Mouse (Mus musculus): ENCODE measurements around the gene Pde7b. TPM values are rescaled to one million over a fixed set of nuclear protein-coding genes. Genes with fewer than 3 reads are reported as not detected.

Pde7b gene
- polyA plus RNA-seq, 1 experiment from 2014 or later, result 2.3 TPM

DNA sequence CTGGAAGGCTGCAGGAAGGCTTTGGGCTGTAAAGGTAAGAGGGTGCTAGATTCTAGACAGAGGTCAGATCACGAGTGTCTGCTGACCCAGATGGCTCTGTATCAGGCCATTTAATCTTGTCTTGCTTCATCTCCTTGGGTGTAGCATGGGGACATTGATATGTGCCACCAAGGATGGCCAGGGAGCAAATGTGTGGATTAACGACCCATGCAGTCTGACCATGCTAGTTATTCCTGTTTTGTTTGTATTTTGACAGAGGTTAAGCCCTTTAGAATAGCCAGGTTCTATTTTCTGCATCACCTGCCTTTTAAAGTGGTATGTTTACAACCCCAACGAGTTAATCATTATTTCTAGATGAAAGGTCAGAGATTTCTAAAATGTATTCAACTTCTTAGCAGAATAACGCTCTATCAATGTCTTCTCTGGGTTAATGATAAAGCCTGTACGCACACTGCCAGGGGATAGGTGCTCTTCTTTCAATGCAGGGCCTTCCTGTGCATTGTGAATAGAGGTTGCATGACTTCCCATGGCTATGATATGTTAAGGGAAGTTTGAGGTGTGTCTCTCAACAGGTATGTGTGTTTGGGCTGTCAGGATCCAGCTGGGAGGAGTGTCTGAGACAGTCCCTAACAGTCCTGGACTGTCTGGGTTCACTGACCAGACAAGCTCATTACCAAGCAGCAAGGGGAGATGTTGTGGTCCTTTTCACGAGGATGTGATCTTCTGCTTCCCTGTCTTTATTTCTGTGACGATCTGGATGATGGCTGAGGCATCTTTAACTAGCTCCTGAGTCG, 103.0 kb downstream of the Pde7b start:
- Histone ChIP-seq H3K4me3 (ENCODE audit: low read depth, low read length) (no peak overlapping the region), H3K27ac (ENCODE audit: low read length) (no peak overlapping the region), H3K9me3 (replicated peaks; ENCODE audit: control insufficient read depth, low read length, poor library complexity, severe bottlenecking) (no peaks in the 10 kb centered on the region), H3K9ac (ENCODE audit: low read depth, low read length) (no peak overlapping the region), H3K27me3 (ENCODE audit: control insufficient read depth, insufficient read depth, low read depth, low read length) (no peaks in the 10 kb centered on the region), H3K4me2 (ENCODE audit: low read length) (no peak overlapping the region), H3K4me1 (ENCODE audit: control insufficient read depth, insufficient read depth, low read length) (no peaks in the 10 kb centered on the region), H3K36me3 (ENCODE audit: control insufficient read depth, insufficient read depth, low read length) (no peaks in the 10 kb centered on the region)
- ATAC-seq, result no peak
- 79% methylated on average over 8 of the region's 8 CpGs for WGBS

DNA sequence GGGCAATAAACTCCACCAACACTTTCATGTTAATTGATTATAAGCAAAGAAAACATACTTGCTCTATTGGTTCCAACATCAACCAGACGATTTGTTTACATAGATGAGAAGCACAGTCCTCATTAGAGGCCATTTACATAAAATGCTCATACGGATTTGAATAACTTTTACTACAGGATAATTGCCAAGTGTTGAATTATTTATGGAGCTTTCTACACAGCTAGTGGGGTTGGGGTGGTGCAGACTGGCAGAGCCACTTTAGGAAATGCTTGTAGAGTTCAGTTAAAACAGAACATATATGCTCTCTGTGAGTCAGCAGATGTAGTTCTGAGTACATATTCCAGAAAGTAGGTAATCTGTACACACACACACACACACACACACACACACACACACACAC, 118.9 kb downstream of the Pde7b start:
- H3K9me3 ChIP-seq (replicated peaks; ENCODE audit: control insufficient read depth, low read length, poor library complexity, severe bottlenecking), result no peaks in the 10 kb centered on the region
- no peak overlapping the region for H3K27ac ChIP-seq (ENCODE audit: low read length)
- no peaks in the 10 kb centered on the region for H3K4me1 ChIP-seq (ENCODE audit: control insufficient read depth, insufficient read depth, low read length)
- H3K36me3 ChIP-seq (ENCODE audit: control insufficient read depth, insufficient read depth, low read length), result no peaks in the 10 kb centered on the region
- H3K27me3 ChIP-seq (ENCODE audit: control insufficient read depth, insufficient read depth, low read depth, low read length), result no peaks in the 10 kb centered on the region
- H3K4me3 ChIP-seq (ENCODE audit: low read depth, low read length), result no peak overlapping the region
- peak; percentile 21; the same call in 1 of the 2 replicates for ATAC-seq
- WGBS, result 54% methylated on average over 2 of the region's 2 CpGs
- H3K9ac ChIP-seq (ENCODE audit: low read depth, low read length), result no peak overlapping the region
- no peak overlapping the region for H3K4me2 ChIP-seq (ENCODE audit: low read length)

DNA sequence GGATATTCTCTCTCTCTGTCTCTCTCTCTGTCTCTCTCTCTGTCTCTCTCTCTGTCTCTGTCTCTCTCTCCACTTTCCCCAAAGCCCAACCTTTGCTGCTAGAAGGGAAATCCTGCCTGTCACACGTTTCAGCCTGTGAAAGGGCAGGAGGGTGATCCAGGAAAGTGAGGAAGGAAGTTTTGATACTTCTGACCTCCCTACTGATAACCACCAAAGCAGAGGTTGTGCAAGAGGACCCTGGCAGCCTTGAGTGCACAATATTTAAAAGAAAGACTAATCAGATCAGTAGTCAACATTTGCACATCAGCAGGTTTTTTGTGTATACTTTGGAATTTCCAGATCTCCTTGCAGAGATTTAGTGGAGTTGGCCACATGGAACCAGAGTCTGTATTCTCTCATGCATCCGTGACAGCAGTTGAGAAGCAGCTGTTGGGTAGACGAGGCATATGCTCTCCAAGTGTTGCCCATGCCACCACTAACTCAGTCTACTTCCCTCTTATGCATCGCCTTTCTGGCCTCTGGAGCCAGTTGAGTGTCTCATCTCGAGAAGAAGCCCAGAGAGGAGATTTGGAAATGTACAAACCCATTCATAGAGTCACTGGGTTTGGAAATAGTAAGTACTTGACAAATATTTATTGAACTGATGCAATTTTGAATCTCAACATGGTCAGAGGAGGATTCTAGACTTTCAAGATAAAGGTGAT, 129.6 kb downstream of the Pde7b start:
- H3K4me3 ChIP-seq (ENCODE audit: low read depth, low read length), result no peak overlapping the region
- H3K4me2 ChIP-seq (ENCODE audit: low read length), result no peak overlapping the region
- H3K9ac ChIP-seq (ENCODE audit: low read depth, low read length), result no peak overlapping the region
- H3K36me3 ChIP-seq (ENCODE audit: control insufficient read depth, insufficient read depth, low read length), result no peaks in the 10 kb centered on the region
- no peak overlapping the region for H3K27ac ChIP-seq (ENCODE audit: low read length)
- no peaks in the 10 kb centered on the region for H3K27me3 ChIP-seq (ENCODE audit: control insufficient read depth, insufficient read depth, low read depth, low read length)
- 76% methylated on average over 5 of the region's 5 CpGs for whole genome bisulfite sequencing
- no peak for ATAC-seq
- no peaks in the 10 kb centered on the region for H3K4me1 ChIP-seq (ENCODE audit: control insufficient read depth, insufficient read depth, low read length)
- H3K9me3 ChIP-seq (replicated peaks; ENCODE audit: control insufficient read depth, low read length, poor library complexity, severe bottlenecking), result no peaks in the 10 kb centered on the region

DNA sequence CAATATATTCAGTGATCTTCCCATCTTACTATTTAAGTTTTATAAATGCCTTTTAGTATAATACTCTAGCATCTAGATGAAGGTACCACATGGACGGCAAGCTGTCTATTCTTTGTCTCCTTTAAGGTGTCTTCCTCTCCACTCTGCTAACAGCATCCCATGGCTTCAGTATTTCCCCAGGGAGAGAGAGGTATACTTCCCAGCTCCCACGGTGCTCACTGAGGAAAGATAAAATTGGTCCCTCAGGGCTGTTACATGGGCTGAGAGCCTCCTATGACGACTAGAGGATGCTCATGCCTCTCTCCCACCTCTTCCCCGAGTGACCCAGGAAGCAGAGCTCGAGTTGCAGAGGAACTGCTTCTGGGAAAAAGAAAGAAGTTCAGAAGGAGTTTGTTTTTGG, 130.9 kb downstream of the Pde7b start:
- Histone ChIP-seq H3K4me1 (ENCODE audit: control insufficient read depth, insufficient read depth, low read length) (no peaks in the 10 kb centered on the region), H3K4me3 (ENCODE audit: low read depth, low read length) (no peak overlapping the region), H3K9me3 (replicated peaks; ENCODE audit: control insufficient read depth, low read length, poor library complexity, severe bottlenecking) (no peaks in the 10 kb centered on the region), H3K36me3 (ENCODE audit: control insufficient read depth, insufficient read depth, low read length) (no peaks in the 10 kb centered on the region), H3K9ac (ENCODE audit: low read depth, low read length) (no peak overlapping the region), H3K27ac (ENCODE audit: low read length) (no peak overlapping the region), H3K27me3 (ENCODE audit: control insufficient read depth, insufficient read depth, low read depth, low read length) (no peaks in the 10 kb centered on the region), H3K4me2 (ENCODE audit: low read length) (no peak overlapping the region)
- 69% methylated on average over 5 of the region's 5 CpGs for WGBS
- ATAC-seq, result no peak

DNA sequence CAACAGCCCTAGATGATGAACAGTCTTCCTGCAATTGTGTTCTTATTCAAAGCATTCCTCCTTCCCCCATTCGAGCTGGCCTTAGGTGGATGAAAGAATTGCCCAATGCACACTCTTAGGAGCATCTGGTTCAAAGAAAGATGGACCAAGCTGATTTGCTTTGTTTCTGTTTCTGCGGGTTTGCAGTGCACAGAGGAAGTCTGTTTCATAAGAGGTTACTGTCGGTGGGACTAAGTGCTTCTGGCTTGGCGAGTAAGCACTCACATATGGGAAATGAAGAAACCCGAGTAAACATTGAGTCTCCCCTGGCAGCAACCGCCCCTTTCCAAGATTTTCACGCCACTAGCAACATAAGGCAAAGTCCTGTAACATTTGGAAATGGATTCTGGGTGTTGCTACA, 134.8 kb downstream of the Pde7b start:
- Histone ChIP-seq H3K4me2 (ENCODE audit: low read length) (no peak overlapping the region), H3K9me3 (replicated peaks; ENCODE audit: control insufficient read depth, low read length, poor library complexity, severe bottlenecking) (no peaks in the 10 kb centered on the region), H3K27me3 (ENCODE audit: control insufficient read depth, insufficient read depth, low read depth, low read length) (no peaks in the 10 kb centered on the region), H3K9ac (ENCODE audit: low read depth, low read length) (no peak overlapping the region), H3K4me3 (ENCODE audit: low read depth, low read length) (no peak overlapping the region), H3K27ac (ENCODE audit: low read length) (no peak overlapping the region), H3K36me3 (ENCODE audit: control insufficient read depth, insufficient read depth, low read length) (no peaks in the 10 kb centered on the region), H3K4me1 (ENCODE audit: control insufficient read depth, insufficient read depth, low read length) (no peaks in the 10 kb centered on the region)
- no peak for ATAC-seq
- 77% methylated on average over 7 of the region's 7 CpGs for WGBS

DNA sequence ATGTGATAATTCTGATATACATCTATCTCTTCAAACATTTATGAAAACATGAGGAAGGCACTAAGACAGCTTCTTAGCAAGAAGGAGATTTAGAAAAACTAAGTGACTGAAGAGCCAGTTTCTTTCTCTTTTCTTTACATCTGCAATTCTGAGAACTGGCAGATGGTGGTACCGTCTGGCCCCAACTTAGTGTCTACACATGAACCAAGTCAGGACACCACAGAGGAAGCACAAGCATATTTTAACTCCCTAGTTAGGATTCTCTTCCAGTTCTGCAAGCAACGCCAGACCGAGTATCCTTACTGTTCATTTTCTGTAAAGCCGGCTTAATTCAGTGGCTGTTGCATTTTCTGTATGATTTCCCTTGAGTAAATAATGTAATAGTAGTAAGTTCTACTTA, 138.9 kb downstream of the Pde7b start:
- no peak for ATAC-seq
- Histone ChIP-seq H3K4me2 (ENCODE audit: low read length) (no peak overlapping the region), H3K9ac (ENCODE audit: low read depth, low read length) (no peak overlapping the region), H3K4me3 (ENCODE audit: low read depth, low read length) (no peak overlapping the region), H3K27me3 (ENCODE audit: control insufficient read depth, insufficient read depth, low read depth, low read length) (no peaks in the 10 kb centered on the region), H3K27ac (ENCODE audit: low read length) (no peak overlapping the region), H3K4me1 (ENCODE audit: control insufficient read depth, insufficient read depth, low read length) (no peaks in the 10 kb centered on the region), H3K36me3 (ENCODE audit: control insufficient read depth, insufficient read depth, low read length) (no peaks in the 10 kb centered on the region), H3K9me3 (replicated peaks; ENCODE audit: control insufficient read depth, low read length, poor library complexity, severe bottlenecking) (no peaks in the 10 kb centered on the region)
- 87% methylated on average over 4 of the region's 4 CpGs for WGBS

DNA sequence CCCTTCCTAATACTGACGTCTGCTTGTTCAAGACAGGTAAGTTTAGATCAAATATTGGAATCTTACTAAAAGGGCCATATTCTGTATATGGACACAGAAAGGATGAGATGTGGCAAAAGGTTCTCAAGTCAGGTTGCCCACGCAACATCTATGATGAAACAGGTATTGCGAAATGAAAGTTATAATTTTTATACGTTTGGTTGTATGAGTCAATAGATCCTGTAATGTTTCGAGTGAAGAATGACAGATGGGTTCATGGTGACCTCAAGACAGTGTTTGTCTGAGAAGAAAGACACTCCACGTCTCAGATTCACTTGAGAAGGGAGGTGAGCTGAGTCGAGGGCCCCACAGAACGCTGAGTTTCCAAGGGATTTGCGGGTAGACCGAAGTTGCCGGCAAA, 149.9 kb downstream of the Pde7b start:
- peaks cover 3% of the 10 kb centered on the region; the same call in 1 of the 2 replicates for H3K4me1 ChIP-seq (ENCODE audit: control insufficient read depth, insufficient read depth, low read length)
- no peak for ATAC-seq
- no peak overlapping the region for H3K4me3 ChIP-seq (ENCODE audit: low read depth, low read length)
- H3K27me3 ChIP-seq (ENCODE audit: control insufficient read depth, insufficient read depth, low read depth, low read length), result no peaks in the 10 kb centered on the region
- no peaks in the 10 kb centered on the region for H3K36me3 ChIP-seq (ENCODE audit: control insufficient read depth, insufficient read depth, low read length)
- H3K9me3 ChIP-seq (replicated peaks; ENCODE audit: control insufficient read depth, low read length, poor library complexity, severe bottlenecking), result no peaks in the 10 kb centered on the region
- no peak overlapping the region for H3K27ac ChIP-seq (ENCODE audit: low read length)
- H3K9ac ChIP-seq (ENCODE audit: low read depth, low read length), result no peak overlapping the region
- no peak overlapping the region for H3K4me2 ChIP-seq (ENCODE audit: low read length)
- 96% methylated on average over 11 of the region's 11 CpGs for WGBS

DNA sequence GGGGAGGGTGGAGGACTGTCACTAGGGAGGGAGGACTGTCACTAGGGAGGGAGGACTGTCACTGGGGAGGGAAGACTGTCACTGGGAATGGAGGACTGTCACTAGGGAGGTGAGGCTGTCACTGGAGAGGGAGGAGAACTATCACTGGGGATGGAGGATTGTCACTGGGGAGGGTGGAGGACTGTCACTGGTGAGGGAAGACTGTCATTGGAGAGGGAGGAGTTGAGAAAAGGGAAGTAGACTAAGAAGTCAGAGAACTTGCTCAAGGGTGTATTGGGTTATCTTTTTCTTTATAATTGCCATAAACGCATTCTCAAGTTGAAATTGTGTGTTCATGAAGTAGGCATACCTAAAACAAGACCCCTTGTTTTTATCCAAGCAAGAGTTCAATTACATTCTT, 150.5 kb downstream of the Pde7b start:
- no peaks in the 10 kb centered on the region for H3K9me3 ChIP-seq (replicated peaks; ENCODE audit: control insufficient read depth, low read length, poor library complexity, severe bottlenecking)
- H3K4me2 ChIP-seq (ENCODE audit: low read length), result no peak overlapping the region
- H3K36me3 ChIP-seq (ENCODE audit: control insufficient read depth, insufficient read depth, low read length), result no peaks in the 10 kb centered on the region
- H3K27me3 ChIP-seq (ENCODE audit: control insufficient read depth, insufficient read depth, low read depth, low read length), result no peaks in the 10 kb centered on the region
- H3K4me1 ChIP-seq (ENCODE audit: control insufficient read depth, insufficient read depth, low read length), result peaks cover 3% of the 10 kb centered on the region; the same call in 1 of the 2 replicates
- H3K27ac ChIP-seq (ENCODE audit: low read length), result no peak overlapping the region
- no peak overlapping the region for H3K9ac ChIP-seq (ENCODE audit: low read depth, low read length)
- ATAC-seq, result no peak
- H3K4me3 ChIP-seq (ENCODE audit: low read depth, low read length), result no peak overlapping the region
- WGBS, result 96% methylated on average over 1 of the region's 1 CpGs

DNA sequence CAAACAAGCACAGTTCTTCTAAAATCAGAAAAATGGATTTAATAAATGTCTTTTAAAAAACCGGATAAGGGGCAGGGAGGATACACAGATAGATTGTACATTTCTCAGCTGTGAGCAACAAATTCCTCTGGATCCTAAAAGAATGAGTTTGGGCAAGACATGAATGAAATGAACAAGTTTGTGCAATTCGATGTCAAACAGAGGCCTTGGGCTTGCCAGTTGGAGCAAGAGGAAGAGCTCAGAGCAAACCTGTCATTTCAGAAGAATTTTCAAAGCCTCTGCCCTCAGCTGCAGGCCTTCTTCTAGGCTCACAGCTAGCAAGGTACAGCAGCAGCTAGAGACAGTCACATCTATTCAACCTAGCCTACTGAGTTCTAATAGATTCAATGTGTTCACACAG, 153.4 kb downstream of the Pde7b start:
- Histone ChIP-seq H3K9me3 (replicated peaks; ENCODE audit: control insufficient read depth, low read length, poor library complexity, severe bottlenecking) (no peaks in the 10 kb centered on the region), H3K27ac (ENCODE audit: low read length) (no peak overlapping the region), H3K4me1 (ENCODE audit: control insufficient read depth, insufficient read depth, low read length) (peaks cover 3% of the 10 kb centered on the region; the same call in 1 of the 2 replicates), H3K27me3 (ENCODE audit: control insufficient read depth, insufficient read depth, low read depth, low read length) (no peaks in the 10 kb centered on the region), H3K9ac (ENCODE audit: low read depth, low read length) (no peak overlapping the region), H3K36me3 (ENCODE audit: control insufficient read depth, insufficient read depth, low read length) (no peaks in the 10 kb centered on the region), H3K4me3 (ENCODE audit: low read depth, low read length) (no peak overlapping the region), H3K4me2 (ENCODE audit: low read length) (no peak overlapping the region)
- WGBS, result 89% methylated on average over 2 of the region's 2 CpGs
- ATAC-seq, result no peak

All from midbrain, embryonic 16.5 days (tissue).